Mouse (Mus musculus) embryonic facial prominence, embryonic 15.5 days (tissue): ENCODE measurements around the gene Tnfrsf25. TPM values are rescaled to one million over a fixed set of nuclear protein-coding genes. Genes with fewer than 3 reads are reported as not detected.

Source experiments
- ATAC-seq: fragments of 200-750 bp; cut with Nextera tagmentation; 2 replicates; pipeline ENCODE4 v1.8.0; 2017; ENCODE audit warnings: low read depth, moderate TSS enrichment; ENCODE audit not compliant: insufficient number of reproducible peaks, low FRiP score, low TSS enrichment
- H3K27ac ChIP-seq: fragments of 300-500 bp; sonication (generic); replicated peaks from 2 replicates; pipeline ENCODE4 v1.5.1; 2015; ENCODE audit warnings: mild to moderate bottlenecking, inconsistent platforms
- H3K27me3 ChIP-seq: fragments of 300-500 bp; sonication (generic); 2 replicates; pipeline ENCODE4 v1.6.1; 2015; ENCODE audit warnings: inconsistent platforms
- H3K36me3 ChIP-seq: fragments of 300-500 bp; sonication (generic); 2 replicates; pipeline ENCODE4 v1.6.1; 2015; ENCODE audit warnings: mild to moderate bottlenecking, inconsistent platforms
- H3K4me1 ChIP-seq: fragments of 300-500 bp; sonication (generic); 2 replicates; pipeline ENCODE4 v1.6.1; 2015; ENCODE audit warnings: inconsistent platforms
- H3K4me2 ChIP-seq: fragments of 300-500 bp; sonication (generic); replicated peaks from 2 replicates; pipeline ENCODE4 v1.6.1; 2015; ENCODE audit warnings: mild to moderate bottlenecking, inconsistent platforms
- H3K4me3 ChIP-seq: fragments of 300-500 bp; sonication (generic); replicated peaks from 2 replicates; pipeline ENCODE4 v1.5.1; 2015; ENCODE audit warnings: mild to moderate bottlenecking, inconsistent platforms
- H3K9ac ChIP-seq: fragments of 300-500 bp; sonication (generic); 2 replicates; pipeline ENCODE4 v1.6.1; 2015; ENCODE audit warnings: inconsistent platforms
- H3K9me3 ChIP-seq: fragments of 300-500 bp; sonication (generic); replicated peaks from 2 replicates; pipeline ENCODE4 v1.6.1; 2016; ENCODE audit warnings: inconsistent platforms
- WGBS: fragments of 180-500 bp; shearing (Covaris S2); methylation state at CpG from one replicate; pipeline ENCODE4 v1.1.7; 2015; 5-methylcytosine and 5-hydroxymethylcytosine counted together
- polyA plus RNA-seq: library from polyadenylated mRNA; unstranded; fragments of >200 nt; fragmentation: Nextera tagmentation; extraction: Ambion mirVana; gene quantifications from 2 replicates; pipeline ENCODE4 v1.2.1, GENCODE M21; 2015

Gene Tnfrsf25
- polyA plus RNA-seq, 1 experiment from 2014 or later, result 1.5 TPM

DNA sequence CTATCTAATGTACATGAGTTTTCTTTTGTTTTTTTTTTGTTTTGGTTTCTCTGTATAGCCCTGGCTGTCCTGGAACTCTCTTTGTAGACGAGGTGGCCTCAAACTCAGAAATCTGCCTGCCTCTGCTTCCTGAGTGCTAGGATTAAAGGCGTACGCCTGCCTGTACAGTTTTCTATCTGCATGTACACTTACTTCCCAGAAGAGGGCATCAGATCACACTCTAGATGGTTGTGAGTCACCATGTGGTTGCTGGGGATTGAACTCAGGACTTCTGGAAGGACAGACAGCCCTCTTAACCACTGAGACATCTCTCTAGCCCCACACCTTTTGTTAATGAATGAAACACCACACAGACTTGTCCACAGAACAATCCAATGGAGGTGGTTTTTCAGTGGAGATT lies 36.5 kb upstream of the Tnfrsf25 start:
- ATAC-seq, result no peak
- H3K4me3 ChIP-seq, result no peak overlapping the region
- 84% methylated on average over 3 of the region's 3 CpGs for WGBS

DNA sequence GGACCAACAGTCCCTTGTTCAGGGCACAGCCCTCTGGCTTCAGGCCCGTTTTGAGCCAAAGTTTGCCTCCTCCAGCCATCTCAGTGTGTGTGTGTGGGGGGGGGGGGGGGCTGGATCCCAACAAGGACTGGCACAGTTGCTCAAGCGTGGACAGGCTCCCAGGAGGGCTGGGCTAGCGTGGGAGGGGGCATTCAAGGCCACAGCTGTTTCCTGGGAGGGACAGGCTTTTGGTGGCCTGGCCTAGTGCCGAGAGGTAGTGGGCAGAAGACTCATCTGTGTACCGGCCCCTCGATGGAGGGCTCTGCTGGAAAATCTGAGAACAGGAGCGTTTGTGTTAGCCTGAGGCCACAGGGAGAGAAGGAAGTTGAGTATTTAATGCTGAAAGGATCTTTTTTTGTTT lies 35.8 kb upstream of the Tnfrsf25 start:
- ATAC-seq, result no peak
- no peaks in the 10 kb centered on the region for H3K27me3 ChIP-seq
- no peak overlapping the region for H3K4me2 ChIP-seq
- H3K4me3 ChIP-seq, result no peak overlapping the region
- H3K36me3 ChIP-seq, result no peaks in the 10 kb centered on the region
- H3K27ac ChIP-seq, result no peak overlapping the region
- peaks cover 9% of the 10 kb centered on the region; the same call in 1 of the 2 replicates for H3K4me1 ChIP-seq
- H3K9ac ChIP-seq, result no peak overlapping the region
- 46% methylated on average over 7 of the region's 7 CpGs for WGBS
- no peaks in the 10 kb centered on the region for H3K9me3 ChIP-seq

More for the DNA sequence above, 36.5 kb upstream of the Tnfrsf25 start:
- no peaks in the 10 kb centered on the region for H3K36me3 ChIP-seq
- H3K4me1 ChIP-seq, result peaks cover 9% of the 10 kb centered on the region
- H3K27me3 ChIP-seq, result no peaks in the 10 kb centered on the region
- no peak overlapping the region for H3K4me2 ChIP-seq
- no peak overlapping the region for H3K27ac ChIP-seq
- no peak overlapping the region for H3K9ac ChIP-seq
- no peaks in the 10 kb centered on the region for H3K9me3 ChIP-seq

DNA sequence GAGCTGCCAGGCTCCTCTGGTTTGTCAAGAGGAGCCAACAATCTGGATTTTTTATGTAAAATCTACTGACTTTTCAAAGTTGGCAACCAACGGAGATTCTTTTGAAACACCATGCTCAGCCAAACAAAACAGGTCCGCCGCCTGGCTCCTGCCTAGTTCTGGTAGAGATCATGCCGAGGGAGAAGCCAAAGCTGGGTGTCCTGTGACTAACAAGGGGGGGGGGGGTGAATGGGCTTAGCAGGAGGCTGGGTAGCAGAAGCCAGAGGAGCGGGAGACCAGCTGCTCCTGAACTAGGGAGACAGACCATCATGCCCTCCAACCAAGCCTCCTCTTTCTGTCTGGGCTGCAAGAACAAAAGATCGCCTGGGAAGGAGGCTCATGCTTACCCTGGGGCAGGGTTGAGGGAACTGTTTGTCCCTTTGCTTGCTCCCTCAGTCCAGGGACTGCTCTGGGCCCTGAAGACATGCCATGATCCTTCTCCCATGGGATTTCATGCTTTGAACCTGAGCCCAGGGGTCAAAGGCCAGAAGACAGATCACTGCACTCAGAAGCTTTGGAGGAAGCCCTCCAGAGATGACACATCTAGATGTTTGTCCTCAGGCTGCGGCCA lies 32.0 kb upstream of the Tnfrsf25 start:
- H3K27me3 ChIP-seq, result no peaks in the 10 kb centered on the region
- 43% methylated on average over 7 of the region's 7 CpGs for whole genome bisulfite sequencing
- H3K36me3 ChIP-seq, result no peaks in the 10 kb centered on the region
- H3K4me2 ChIP-seq, result no peak overlapping the region
- no peak overlapping the region for H3K9ac ChIP-seq
- no peak overlapping the region for H3K4me3 ChIP-seq
- H3K9me3 ChIP-seq, result no peaks in the 10 kb centered on the region
- ATAC-seq, result no peak
- no peak overlapping the region for H3K27ac ChIP-seq
- peaks cover 25% of the 10 kb centered on the region for H3K4me1 ChIP-seq

GRCm38 (mm10) chr4:152084616-152085015 lies 31.1 kb upstream of the Tnfrsf25 start:
- H3K4me3 ChIP-seq, result no peak overlapping the region
- H3K9me3 ChIP-seq, result no peaks in the 10 kb centered on the region
- 83% methylated on average over 7 of the region's 7 CpGs for WGBS
- H3K9ac ChIP-seq, result no peak overlapping the region
- peaks cover 34% of the 10 kb centered on the region for H3K4me1 ChIP-seq
- no peak overlapping the region for H3K4me2 ChIP-seq
- no peak for ATAC-seq
- H3K27me3 ChIP-seq, result no peaks in the 10 kb centered on the region
- H3K36me3 ChIP-seq, result no peaks in the 10 kb centered on the region
- no peak overlapping the region for H3K27ac ChIP-seq

DNA sequence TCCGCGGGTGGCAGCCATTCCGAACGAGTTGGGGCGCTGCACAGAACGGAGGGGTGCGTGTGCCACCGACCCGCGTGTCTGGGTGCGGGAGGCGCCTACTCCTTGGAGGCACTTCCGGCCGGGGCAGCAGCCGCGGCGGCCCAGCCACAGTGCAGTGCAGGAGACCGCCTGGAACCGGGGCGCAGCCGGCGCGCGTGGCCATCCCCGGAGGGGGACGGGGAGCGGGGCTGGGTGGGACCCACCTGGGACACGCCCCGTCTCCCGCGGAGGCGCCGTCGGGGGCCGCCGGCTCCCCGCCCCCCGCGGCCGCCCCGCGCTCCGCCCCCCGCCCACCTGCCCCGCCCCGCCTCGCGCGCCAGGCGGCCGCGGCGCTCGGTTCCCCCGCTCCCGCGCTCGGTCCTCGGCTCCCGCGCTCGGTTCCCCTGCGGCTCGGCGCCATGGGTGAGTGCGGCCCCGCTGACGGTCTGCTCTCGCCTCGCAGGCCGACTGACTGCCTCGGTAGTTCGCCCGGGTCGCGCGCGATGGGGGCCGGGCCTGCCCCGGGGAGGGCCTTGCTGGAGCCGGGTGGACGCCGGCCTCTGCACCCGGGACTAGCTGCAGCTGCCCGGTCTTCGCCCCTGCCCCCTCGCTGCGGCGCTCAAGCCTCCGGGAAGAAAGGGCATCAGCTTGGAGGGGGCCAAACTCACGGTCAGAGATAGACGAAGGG lies 29.1 kb upstream of the Tnfrsf25 start:
- no peaks in the 10 kb centered on the region for H3K27me3 ChIP-seq
- H3K4me2 ChIP-seq, result peak overlapping the region; percentile 86
- ATAC-seq, result peak; percentile 77
- H3K4me3 ChIP-seq, result peak overlapping the region; percentile 85
- peaks cover 34% of the 10 kb centered on the region for H3K4me1 ChIP-seq
- peak overlapping the region; percentile 80 for H3K9ac ChIP-seq
- WGBS, result under 1% methylated on average over 89 of the region's 92 CpGs
- peak overlapping the region; percentile 80 for H3K27ac ChIP-seq
- no peaks in the 10 kb centered on the region for H3K36me3 ChIP-seq
- H3K9me3 ChIP-seq, result no peaks in the 10 kb centered on the region

- H3K4me2 ChIP-seq, result peak overlapping the region; percentile 86
- H3K27ac ChIP-seq, result peak overlapping the region; percentile 80
- H3K36me3 ChIP-seq, result no peaks in the 10 kb centered on the region
- peak overlapping the region; percentile 80 for H3K9ac ChIP-seq
- ATAC-seq, result 0 out of 2 replicates have a peak, but pooled peaks have one; percentile 2
- H3K27me3 ChIP-seq, result no peaks in the 10 kb centered on the region
- peak overlapping the region; percentile 85 for H3K4me3 ChIP-seq
- 3% methylated on average over 12 of the region's 12 CpGs for WGBS
- H3K4me1 ChIP-seq, result peaks cover 38% of the 10 kb centered on the region
- H3K9me3 ChIP-seq, result no peaks in the 10 kb centered on the region
These were observed 28.3 kb upstream of the Tnfrsf25 start for GRCm38 (mm10) chr4:152087211-152088081.

GRCm38 (mm10) chr4:152088133-152088532 lies 27.6 kb upstream of the Tnfrsf25 start:
- Histone ChIP-seq H3K36me3 (no peaks in the 10 kb centered on the region), H3K4me2 (peak overlapping the region; percentile 86), H3K4me1 (peaks cover 45% of the 10 kb centered on the region), H3K27me3 (no peaks in the 10 kb centered on the region), H3K4me3 (peak overlapping the region; percentile 85), H3K27ac (0 out of 2 replicates have a peak overlapping the region, but pooled peaks have one; percentile 18), H3K9me3 (no peaks in the 10 kb centered on the region), H3K9ac (peak overlapping the region; percentile 15; the same call in 1 of the 2 replicates)
- ATAC-seq, result no peak
- 35% methylated on average over 4 of the region's 4 CpGs for WGBS

- H3K27ac ChIP-seq, result 0 out of 2 replicates have a peak overlapping the region, but pooled peaks have one; percentile 18
- peaks cover 47% of the 10 kb centered on the region for H3K4me1 ChIP-seq
- ATAC-seq, result no peak
- H3K9ac ChIP-seq, result peak overlapping the region; percentile 15; the same call in 1 of the 2 replicates
- no peaks in the 10 kb centered on the region for H3K27me3 ChIP-seq
- no peaks in the 10 kb centered on the region for H3K36me3 ChIP-seq
- H3K4me3 ChIP-seq, result peak overlapping the region; percentile 85; the same call in 1 of the 2 replicates
- no peaks in the 10 kb centered on the region for H3K9me3 ChIP-seq
- WGBS, result 42% methylated on average over 8 of the region's 8 CpGs
- H3K4me2 ChIP-seq, result peak overlapping the region; percentile 86
These were observed 27.1 kb upstream of the Tnfrsf25 start for GRCm38 (mm10) chr4:152088556-152089120.

- Histone ChIP-seq H3K9ac (no peak overlapping the region), H3K4me1 (peaks cover 44% of the 10 kb centered on the region), H3K4me2 (no peak overlapping the region), H3K27me3 (no peaks in the 10 kb centered on the region), H3K27ac (no peak overlapping the region), H3K4me3 (no peak overlapping the region), H3K9me3 (no peaks in the 10 kb centered on the region), H3K36me3 (0 out of 2 replicates have a peak, but pooled peaks cover 5% of the 10 kb centered on the region)
- no peak for ATAC-seq
- WGBS, result 61% methylated on average over 9 of the region's 9 CpGs
These were observed 25.5 kb upstream of the Tnfrsf25 start for GRCm38 (mm10) chr4:152090191-152090590.

DNA sequence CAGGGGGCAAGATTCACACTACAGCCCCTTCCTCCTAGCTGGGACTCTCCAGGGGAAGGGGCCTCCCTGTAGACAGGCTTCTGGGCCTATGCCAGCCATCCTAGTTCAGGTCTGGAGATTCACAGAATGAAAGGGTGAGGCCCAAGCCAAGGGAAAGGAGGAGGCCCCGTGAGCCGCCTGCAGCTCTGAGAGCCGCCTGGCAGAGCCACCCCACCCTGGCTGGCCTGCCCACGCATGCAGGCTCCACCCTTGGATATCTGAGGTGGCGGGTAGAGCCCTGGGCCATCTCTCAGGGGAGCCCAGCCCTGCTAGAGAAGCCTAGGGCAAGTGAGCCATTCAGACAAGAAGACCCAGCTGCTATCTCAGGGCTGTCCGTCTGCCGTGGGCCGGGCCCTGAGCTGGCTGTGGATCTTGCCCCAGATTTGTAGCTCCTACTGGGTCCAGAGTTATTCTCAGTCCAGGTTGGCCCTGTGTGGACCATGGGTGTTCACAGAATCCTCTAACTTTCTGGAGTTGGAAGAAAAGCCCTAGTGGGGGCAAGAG lies 22.9 kb upstream of the Tnfrsf25 start:
- Histone ChIP-seq H3K4me3 (no peak overlapping the region), H3K9me3 (no peaks in the 10 kb centered on the region), H3K27me3 (no peaks in the 10 kb centered on the region), H3K4me2 (no peak overlapping the region; the same call in 1 of the 2 replicates), H3K4me1 (peaks cover 45% of the 10 kb centered on the region), H3K27ac (peak overlapping the region; percentile 58), H3K36me3 (0 out of 2 replicates have a peak, but pooled peaks cover 5% of the 10 kb centered on the region), H3K9ac (no peak overlapping the region)
- 57% methylated on average over 8 of the region's 8 CpGs for WGBS
- ATAC-seq, result peak; percentile 49; the same call in 1 of the 2 replicates
